Mouse (Mus musculus) right cerebral cortex, postnatal 4 days (tissue): ENCODE data around the gene Rnf38.

Experiments
- DNase-seq: peaks from one replicate; pipeline ENCODE4 v3.0.0-alpha.2; 2022

Rnf38 gene

DNA sequence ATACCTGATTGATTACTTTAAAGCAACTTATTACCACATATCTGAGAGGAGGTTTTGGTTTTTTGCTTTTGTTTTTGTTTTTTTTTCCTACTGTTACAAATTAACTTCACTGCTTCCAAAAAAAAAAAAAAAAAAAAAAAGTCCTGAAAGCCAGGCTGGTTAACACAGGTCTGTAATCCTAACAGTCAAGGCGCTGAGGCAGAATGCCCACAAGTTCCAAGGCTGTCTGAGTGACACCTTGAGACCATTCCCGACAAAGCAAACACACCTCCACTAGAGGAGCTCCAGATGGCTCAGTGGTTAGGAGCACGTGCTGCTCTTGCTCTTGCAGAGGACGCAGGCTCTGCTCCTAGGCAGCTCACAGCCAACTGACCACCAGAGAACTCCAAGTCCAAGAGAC is 10.1 kb downstream of the Rnf38 start:
- no peak for DNase-seq

DNA sequence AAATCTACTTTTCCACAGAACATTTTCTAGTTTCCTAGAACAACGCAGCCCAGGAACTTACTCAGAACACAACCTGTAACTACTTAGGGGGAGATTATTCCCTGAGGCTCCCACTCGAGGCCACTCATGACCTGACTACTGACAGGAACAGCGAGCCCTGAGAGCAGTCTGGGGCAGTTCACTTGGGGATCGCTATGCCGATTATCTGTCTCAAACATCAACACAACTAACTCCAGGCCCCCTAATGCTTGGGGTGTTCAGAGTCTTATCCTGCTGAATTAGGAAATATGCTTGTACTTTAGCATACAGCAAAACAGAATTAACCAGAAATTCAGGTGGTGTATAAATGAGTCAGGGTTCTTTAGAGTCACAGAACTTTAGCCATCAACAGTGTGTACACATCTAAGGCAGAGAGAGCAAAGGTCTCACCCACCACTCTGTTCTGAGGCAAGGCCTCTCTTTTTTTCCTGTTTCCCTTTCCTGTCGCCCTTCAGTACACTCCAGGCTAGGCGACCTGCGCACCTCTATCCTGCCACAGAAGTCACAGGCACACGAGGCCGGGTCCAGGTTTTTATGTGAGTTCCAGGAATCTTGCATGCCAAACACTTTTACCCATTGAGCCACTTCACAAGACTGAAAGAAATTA is 16.7 kb downstream of the Rnf38 start:
- DNase-seq: no peak

DNA sequence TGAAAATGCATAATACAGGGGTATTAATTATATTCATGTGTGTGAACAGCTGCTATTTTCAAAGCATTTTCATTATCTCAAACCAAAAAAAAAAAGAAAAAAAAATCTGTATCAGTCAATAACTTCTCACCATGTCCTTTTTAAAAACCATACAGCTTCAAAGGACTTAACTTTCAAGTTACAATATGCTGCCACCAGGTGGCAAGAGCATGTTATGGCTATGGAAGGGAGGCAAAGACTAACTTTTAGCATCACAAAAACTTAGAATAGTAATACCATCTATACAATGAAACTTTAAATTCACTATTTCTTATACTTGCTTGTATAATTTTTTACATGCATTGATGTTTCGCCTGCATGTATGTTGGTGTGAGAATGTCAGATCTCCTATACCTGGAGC is 33.6 kb downstream of the Rnf38 start:
- DNase-seq: peak; percentile 21

DNA sequence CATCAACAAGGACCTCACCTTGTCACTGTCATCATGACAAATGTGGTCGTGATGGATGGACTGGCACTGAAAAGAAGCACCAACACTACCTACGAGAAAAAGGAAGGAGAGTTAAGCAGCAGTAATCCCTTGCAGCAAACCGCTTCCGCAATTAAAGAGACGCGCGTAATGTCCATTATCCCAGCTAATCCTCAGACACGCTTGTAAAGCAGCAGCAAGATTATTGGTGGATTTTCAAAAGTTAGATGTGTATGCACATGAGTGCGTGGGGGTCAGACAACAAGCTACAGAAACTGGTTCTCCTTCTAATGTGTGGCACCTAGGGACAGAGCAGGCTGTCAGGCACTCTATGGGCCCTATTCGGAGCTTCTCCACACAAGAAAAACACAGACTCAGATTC is 46.2 kb downstream of the Rnf38 start:
- no peak for DNase-seq

DNA sequence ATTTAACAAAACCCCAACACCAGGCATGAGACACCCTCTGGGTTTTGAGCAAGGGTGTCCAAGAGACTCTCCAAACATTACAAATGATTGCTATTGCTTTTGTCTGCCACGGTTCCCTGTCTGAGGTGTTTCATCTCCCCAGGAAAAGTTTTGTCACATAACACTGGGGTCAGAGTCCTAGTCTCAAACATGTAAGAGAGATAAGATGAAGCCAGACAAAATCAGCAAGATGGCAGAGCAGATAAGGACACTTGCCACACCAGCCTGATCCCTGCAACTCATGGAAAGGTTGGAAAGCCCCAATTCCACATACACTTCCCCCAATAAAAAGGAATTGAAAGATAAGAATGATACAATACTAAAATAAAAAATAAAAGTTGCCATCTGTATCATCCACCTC is 49.7 kb downstream of the Rnf38 start:
- DNase-seq: no peak

DNA sequence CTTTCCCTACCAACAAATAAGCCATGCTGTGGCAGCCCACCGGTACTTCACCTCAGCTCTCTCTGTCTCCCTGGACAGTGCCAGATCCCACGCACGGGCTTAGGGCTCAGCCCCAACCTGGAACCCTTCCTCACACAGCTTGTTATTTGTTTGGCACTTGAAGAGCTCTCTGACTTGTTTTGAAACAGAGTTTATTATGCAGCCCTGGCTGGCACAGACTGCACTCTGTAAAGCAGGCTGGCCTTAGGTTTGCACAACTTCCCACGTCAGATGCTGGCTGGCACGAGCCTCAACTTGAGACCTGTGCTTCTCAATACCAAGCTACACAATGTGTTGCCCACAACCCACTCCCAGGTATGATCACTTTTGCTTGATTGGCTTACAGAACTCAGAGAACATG is 53.8 kb downstream of the Rnf38 start:
- DNase-seq: no peak

DNA sequence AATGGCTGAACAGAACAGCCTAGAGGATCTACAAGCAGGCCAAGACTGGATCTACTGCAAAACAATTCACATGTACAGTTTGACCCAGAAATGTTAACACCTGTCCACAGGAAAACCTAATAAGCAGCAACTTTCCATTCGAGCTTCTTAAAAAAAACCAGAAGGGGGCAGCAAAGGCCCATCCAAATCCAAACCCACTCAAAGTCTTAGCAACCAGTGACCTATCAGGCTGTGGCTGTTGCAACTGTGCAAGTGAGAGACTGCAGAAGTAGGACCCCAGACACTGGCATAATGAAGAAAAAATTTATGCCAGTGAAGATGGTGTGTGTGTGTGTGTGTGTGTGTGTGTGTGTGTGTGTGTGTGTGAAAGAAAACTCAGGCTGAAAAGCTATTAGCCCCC is 60.4 kb downstream of the Rnf38 start:
- DNase-seq: peak; percentile 28

DNA sequence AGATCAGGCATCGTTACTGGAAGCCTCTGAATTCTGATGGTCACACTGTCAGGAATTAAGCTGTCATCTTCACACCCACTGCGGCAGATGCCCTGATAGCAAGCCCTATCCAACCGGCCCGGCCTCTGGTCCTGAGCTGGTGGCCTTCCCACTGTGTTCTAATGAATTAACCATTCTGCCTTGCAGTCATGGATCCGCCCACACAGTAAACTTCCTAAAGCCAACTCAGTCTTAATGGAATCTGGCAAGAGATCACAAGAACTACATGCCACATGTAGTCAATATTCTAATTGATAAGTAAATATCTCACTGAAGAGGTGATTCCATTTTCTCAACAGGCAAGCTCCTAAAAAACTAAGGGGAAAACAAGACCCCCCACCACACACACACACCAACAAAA is 60.9 kb downstream of the Rnf38 start:
- DNase-seq: no peak

DNA sequence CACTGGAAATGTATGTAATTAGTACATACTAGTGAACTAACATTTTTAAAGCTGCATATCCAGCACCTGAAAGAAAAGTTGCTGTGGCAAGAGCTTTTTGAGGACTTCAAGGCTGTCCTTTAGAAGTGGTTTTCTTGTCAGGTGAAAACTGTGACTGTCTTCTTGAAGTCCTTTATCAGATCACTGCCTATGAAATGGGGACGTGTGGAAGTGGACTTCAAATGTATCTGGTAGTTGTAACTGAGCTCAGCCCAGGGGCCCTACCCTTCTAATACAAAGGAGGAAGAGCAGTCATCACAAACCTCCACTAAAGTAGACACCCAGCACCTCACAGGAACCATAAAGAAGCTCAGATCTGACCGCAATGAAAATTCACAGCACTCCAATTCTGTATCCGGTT is 63.7 kb downstream of the Rnf38 start:
- no peak for DNase-seq

DNA sequence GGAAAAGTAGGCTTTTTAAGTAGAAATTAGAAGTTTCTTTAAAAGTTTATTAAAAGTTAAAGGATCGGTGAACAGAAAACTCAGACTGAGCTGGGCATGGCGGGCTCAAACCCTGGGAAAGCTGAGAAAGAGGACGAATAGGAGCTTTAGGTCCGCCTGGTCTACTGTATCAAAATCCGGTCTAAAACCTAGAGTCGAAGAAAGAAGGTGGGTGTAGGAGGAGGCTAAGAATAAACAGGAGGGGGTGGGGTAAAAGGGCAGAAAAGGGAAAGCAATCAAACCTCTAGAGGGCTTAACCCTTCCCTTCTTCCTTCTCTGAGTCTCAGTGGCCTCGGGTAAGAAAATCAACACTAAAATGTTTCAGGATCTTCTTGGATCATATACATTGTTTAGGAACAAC is 64.8 kb downstream of the Rnf38 start:
- DNase-seq: no peak

DNA sequence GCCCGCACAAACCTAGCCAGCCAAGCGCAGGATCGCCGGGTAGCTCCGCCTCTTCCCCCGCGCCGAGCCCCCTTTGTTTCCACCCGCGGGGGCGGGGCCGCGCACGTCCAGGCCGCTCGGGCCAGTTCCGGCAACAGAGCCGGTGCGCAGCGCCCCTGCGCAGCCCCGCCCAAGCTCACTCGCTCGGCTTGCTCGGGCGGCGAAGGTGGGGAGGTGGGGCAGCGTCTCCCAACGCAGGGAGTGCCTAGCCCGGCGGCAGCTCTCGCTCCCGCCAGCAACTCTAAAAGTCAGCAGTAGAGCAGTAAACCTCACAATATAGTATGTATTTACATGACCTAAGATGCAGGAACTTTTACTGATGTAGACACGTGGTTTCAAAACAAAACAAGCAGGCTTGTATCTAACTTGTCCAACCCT is 65.3 kb downstream of the Rnf38 start:
- DNase-seq: peak; percentile 88

DNA sequence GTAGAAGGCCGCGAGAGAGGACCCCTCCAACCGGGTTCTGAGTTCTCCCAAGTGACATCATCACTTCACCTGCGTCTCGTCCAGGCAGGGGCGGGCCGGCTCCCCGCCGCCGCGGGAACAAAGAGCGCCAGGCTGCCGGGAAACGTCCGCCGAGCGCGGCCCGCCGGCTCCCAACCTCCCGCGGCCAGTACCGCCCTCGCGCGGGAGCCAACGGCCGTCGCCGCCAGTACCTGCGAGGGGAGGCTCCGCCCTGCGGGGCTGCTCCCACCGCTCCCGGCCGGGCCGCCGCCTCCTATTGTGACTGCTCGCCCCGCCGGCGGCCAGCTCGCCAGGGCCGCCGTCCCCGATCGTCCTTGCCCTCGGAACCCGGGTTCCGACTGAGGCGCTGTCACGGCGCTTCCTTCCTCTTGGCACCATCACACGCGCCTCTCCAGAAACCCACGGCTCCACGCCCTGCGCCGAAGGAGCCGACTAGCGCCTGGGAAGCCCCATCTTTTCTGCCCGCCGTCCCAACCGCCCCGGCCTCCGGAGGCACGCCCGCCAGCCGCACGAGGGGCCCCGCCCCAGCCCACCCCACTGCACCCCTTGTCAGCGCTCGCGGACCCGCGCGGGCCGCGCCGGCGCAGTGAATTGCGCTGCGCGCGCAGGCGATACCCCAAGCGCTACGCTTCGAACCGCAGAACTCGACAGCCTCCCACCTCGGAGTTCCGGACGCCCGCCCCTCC is 66.0 kb downstream of the Rnf38 start:
- peak; percentile 86 for DNase-seq

DNA sequence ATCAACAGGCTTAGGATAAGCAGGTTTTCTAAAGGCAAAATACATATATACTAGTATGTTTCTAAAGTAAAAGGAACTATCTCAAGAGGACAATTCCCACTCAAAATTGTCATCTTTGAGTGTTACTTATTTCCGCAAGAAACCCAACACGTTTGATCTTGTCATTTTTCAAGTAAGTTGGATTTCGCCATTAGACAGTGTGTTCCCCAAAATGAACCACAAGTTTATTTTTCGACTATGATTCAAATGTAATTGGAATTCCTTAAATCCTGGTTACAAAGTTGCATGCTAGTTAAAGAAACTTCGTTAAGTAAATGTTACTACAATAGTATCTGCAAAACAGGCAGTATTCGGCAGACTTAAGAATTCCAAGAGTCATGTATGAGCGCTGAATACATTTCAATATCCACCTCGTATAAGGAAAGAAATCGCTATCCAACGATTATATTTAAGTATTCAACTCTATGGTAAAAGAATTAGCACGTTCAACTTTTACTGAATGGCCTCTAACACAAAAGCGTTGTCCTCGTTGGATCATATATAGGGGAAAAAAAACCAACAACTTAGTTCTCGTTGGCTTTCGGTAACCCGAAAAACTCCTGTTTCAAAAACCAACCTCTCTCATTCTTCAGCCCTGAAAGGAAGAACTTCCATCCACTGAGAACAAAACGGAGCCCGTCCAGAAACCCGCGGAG is 66.7 kb downstream of the Rnf38 start:
- no peak for DNase-seq

DNA sequence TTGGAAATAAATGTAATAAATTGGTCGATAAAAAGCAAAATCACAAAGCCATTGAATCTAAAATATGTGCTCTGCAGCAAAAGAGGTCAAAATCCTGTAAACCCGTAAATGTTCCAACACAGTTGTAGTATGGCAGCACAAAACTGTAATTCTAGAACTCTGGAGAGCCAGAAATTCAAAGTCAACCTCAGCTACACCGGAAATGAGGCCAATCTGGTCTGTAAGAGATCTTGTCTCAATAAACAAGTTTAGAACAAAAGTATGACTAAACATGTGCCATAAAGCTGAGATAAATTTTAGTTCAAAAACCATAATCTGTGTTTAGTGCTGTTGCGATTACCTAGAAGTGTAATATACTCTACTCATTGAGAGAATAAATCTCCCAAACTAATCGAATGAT is 69.0 kb downstream of the Rnf38 start:
- no peak for DNase-seq

DNA sequence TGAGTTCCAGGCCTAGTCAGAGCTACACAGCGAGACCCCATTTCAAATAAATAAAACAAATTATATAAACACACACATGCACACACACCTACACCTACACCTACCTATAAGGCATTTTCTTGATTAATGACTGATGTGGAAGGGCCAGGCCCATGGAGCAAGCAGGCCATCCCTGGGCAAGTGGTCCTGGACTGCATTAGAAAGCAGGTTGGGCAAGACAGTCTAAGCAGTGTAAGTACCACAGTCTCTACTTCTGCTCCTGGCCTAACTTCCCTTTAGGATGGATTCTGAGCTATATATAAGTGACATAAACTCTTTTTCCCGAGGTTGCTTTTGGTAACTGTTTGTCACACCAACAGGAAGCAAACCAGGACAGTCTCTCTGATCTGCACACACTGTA is 70.6 kb downstream of the Rnf38 start:
- DNase-seq: no peak

DNA sequence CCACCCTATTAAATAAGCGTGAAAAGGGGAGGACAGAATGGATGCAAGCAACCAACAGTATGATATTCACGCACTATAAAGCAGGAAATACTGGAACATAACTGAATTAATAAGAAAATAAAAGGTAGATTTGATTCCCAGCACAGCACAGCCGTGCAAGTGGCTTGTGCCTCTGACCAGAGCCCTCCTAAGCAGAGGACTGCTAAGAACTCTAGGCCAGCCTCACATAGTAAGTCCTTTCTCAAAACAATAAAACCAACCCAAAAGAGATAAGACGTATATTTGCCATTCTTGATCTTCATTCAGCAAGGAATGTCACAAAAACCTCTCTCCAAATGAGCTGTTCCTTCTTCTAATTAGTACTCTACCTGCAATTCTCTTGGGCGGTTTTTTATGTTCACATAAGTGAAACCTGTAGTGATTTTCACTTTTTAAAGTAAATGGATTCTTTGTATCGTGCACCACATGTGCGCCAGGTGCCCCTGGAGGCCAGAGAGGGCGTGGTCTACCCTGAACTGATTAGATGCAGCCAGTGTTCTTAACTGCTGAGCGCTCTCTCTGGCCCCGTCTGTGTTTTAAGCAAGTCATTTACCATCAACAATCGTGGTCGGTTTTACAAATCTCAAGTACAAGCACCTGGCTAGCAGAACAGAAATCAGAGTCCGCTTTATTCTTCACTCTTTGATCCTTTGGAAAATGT is 72.4 kb downstream of the Rnf38 start:
- DNase-seq: no peak

DNA sequence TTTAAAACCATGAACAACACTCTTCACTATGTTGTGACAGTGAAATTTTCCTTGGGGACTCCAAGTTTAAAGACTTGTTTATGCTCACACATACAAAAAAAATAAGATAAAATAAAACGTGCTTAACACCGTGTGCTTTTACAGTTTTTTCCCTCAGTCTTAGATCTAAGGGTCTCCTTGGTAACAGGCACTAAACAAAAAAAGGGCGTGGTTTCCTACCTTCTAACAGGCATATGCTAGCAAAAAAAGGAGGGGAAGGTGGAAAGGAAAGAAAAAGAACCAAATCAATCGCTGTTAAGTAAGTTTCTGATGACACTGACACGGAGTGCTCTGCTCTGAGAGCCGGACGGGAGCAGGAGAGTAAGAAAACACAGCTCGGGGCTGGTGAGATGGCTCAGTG is 73.8 kb downstream of the Rnf38 start:
- no peak for DNase-seq

DNA sequence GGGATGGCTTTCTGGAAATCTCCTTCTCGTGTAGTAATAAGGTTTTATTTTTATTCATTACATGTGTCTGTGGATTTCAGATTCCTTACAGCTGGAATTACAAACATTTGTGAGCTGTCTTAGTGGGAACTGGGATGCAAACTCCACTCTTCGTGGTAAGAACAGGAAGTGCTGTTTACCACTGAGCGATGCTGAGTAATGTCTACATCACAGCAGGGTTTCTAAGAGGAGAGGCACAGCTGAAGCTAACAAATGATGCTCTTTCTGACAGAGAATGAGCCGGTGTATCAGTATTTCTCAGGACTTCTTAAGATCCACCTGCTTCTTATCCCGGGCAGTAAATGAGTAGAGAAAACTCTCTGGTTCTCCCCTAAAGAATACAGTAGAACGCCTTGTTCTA is 77.1 kb downstream of the Rnf38 start:
- no peak for DNase-seq

DNA sequence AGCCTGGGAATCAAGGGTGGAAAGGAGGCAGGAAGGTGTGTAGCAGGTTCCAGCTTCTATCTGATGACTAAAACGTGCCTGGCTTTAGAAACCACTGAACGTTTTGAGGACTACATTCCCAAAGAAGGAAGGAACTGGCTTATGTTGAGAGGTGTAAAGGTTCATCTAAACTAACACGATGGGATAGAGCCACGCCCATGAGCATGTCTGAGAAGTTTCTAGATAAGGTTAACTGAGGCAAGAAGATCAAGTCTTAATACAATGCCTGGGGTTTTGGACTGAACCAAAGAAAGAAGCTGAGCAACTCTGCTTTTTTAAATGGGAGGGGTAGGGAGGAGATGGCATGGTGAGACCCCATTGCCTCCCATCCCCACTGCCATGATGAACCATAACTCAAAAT is 78.7 kb downstream of the Rnf38 start:
- DNase-seq: no peak

DNA sequence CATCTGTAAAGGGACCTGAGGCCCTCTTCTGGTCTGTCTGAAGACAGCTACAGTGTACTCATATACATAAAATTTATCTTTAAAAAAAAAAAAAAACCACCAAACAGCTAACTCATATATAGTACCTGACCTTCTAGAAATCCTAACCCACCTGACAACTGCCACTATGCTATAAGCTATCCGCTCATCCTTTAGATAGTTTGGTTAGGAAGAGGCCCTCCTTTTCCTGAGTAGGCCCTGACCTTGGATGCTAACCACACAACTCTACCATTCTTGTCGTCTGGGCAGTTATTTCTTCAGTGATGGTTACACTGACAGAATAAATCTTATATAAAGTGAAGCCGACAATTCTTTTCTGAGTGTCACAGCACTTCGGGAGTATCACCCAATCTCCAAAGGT is 80.7 kb downstream of the Rnf38 start:
- DNase-seq: no peak

DNA sequence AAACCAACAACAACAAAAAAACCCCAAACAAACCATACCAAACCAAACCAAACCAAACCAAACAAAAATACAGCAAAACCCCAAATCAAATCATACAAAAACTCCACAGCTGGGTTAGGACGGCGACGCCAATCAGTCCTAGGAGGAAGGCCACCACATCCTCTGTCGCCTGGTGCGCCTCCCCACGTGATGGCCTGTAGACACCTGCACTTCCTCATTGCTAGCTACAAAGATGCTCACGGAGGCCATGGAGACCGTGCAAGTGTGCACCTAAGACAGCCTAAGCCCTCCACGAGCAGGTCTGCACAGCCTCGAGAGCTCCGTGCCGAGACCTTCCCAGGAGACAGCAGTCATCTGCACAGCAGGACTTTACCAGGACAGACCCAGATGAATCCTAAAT is 106.8 kb downstream of the Rnf38 start:
- no peak for DNase-seq

DNA sequence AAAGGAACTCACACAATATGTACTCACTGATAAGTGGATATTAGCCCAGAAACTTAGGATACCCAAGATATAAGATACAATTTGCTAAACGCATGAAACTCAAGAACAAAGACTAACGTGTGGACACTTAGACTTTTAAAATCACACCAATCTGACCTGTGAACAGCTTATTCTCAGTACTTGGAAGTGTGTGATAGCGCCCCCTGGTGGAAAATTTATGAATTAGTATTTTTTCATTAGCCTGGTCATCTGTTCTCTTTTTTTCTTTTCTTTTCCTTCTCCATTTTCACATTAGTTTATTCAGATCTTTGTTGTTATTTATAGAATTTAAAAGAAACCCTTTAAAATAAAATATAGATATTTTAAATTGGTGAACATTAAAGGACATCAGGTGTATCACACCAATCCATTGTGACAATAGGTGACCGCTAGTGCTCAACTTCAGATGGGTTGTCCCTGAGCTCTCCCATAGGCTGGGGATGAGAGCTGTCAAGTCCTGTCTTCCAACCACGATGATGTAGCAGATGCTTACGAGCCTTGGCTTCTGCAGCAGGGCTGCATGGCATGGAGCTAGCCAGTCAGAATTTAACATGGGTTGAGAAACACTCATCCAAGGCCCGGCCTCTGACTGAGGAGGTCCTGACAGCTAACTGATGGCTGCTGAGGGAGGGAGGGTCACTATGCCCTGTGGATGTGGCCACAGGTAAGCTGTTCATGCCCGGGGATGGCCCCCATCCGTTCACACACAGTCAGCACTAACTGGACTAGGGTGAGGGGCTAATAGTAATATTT is 114.0 kb downstream of the Rnf38 start:
- no peak for DNase-seq

DNA sequence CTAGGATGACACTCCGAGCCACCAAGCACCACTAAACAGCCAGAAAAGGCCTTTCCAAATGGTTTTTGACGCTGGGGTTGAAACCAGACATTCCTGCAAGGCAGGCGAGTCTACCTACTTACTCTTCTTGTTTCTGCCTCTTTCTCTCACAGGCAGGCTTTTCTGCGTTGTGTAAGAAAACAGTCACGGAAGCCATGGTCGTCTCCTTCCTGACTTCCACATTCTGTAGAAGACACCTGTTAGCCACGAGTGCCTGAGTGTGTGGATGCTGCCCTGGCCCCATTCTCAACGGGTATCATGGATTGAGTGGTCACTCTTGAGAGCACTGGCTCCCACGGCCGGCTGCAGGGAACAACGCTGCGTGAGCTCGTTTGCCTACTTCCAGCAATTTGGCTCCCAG is 118.5 kb downstream of the Rnf38 start:
- DNase-seq: no peak
